Mouse (Mus musculus) midbrain, embryonic 16.5 days (tissue): ENCODE measurements at regions not wholly inside any gene's neighbourhood (a gene's known extent, or its start where the extent isn't known, plus 50 kb on each side); places are given as distances from the start of the nearest gene placed in this dataset.

Experiments used
- ATAC-seq: fragments of 200-750 bp; cut with Nextera tagmentation; 2 replicates; pipeline ENCODE4 v1.8.0; 2017; ENCODE audit warnings: moderate TSS enrichment
- H3K27ac ChIP-seq: fragments of 300-500 bp; sonication (generic); 2 replicates; pipeline ENCODE4 v1.5.1; 2014; ENCODE audit warnings: mild to moderate bottlenecking, low read length, mixed read lengths
- H3K27me3 ChIP-seq: fragments of 300-500 bp; sonication (generic); 2 replicates; pipeline ENCODE4 v1.6.1; 2014; ENCODE audit warnings: low read depth, low read length, mixed read lengths; ENCODE audit not compliant: control insufficient read depth, insufficient read depth
- H3K36me3 ChIP-seq: fragments of 300-500 bp; sonication (generic); 2 replicates; pipeline ENCODE4 v1.6.1; 2014; ENCODE audit warnings: mild to moderate bottlenecking, low read length, moderate library complexity, mixed read lengths; ENCODE audit not compliant: control insufficient read depth, insufficient read depth
- H3K4me1 ChIP-seq: fragments of 300-500 bp; sonication (generic); 2 replicates; pipeline ENCODE4 v1.6.1; 2014; ENCODE audit warnings: mild to moderate bottlenecking, low read length, mixed read lengths; ENCODE audit not compliant: control insufficient read depth, insufficient read depth
- H3K4me2 ChIP-seq: fragments of 300-500 bp; sonication (generic); 2 replicates; pipeline ENCODE4 v1.6.1; 2014; ENCODE audit warnings: mild to moderate bottlenecking, low read length, mixed read lengths
- H3K4me3 ChIP-seq: fragments of 300-500 bp; sonication (generic); 2 replicates; pipeline ENCODE4 v1.5.1; 2014; ENCODE audit warnings: low read depth, mild to moderate bottlenecking, low read length, moderate library complexity, mixed read lengths
- H3K9ac ChIP-seq: fragments of 300-500 bp; sonication (generic); 2 replicates; pipeline ENCODE4 v1.6.1; 2014; ENCODE audit warnings: low read depth, low read length, mixed read lengths
- H3K9me3 ChIP-seq: fragments of 300-500 bp; sonication (generic); replicated peaks from 2 replicates; pipeline ENCODE4 v1.6.1; 2014; ENCODE audit warnings: mild to moderate bottlenecking, low read length, mixed read lengths; ENCODE audit not compliant: control insufficient read depth, poor library complexity, severe bottlenecking
- WGBS: fragments of 180-500 bp; shearing (Covaris S2); extraction: QIAGEN DNeasy Blood & Tissue Kit; methylation state at CpG from one replicate; pipeline ENCODE4 v1.1.7; 2014; 5-methylcytosine and 5-hydroxymethylcytosine counted together

- Histone ChIP-seq H3K4me3 (no peak overlapping the region), H3K9ac (no peak overlapping the region), H3K27me3 (no peaks in the 10 kb centered on the region), H3K9me3 (no peaks in the 10 kb centered on the region), H3K4me1 (no peaks in the 10 kb centered on the region), H3K4me2 (no peak overlapping the region), H3K27ac (no peak overlapping the region), H3K36me3 (no peaks in the 10 kb centered on the region)
- 63% methylated on average over 2 of the region's 2 CpGs for WGBS
- no peak for ATAC-seq
These were observed 69.5 kb upstream of the Nwd2 start for GRCm38 (mm10) chr5:63579409-63579808.

- H3K9ac ChIP-seq: no peak overlapping the region
- H3K9me3 ChIP-seq: no peaks in the 10 kb centered on the region
- 92% methylated on average over 4 of the region's 4 CpGs for WGBS
- H3K4me3 ChIP-seq: no peak overlapping the region
- H3K27me3 ChIP-seq: no peaks in the 10 kb centered on the region
- no peak for ATAC-seq
- no peak overlapping the region for H3K27ac ChIP-seq
- no peaks in the 10 kb centered on the region for H3K36me3 ChIP-seq
- no peaks in the 10 kb centered on the region for H3K4me1 ChIP-seq
- H3K4me2 ChIP-seq: no peak overlapping the region
These were observed 61.9 kb upstream of the Nwd2 start for GRCm38 (mm10) chr5:63587051-63587450.

- 92% methylated on average over 4 of the region's 4 CpGs for WGBS
- ATAC-seq: no peak
- no peaks in the 10 kb centered on the region for H3K36me3 ChIP-seq
- H3K9ac ChIP-seq: no peak overlapping the region
- no peaks in the 10 kb centered on the region for H3K27me3 ChIP-seq
- no peak overlapping the region for H3K4me2 ChIP-seq
- H3K4me1 ChIP-seq: no peaks in the 10 kb centered on the region
- no peak overlapping the region for H3K27ac ChIP-seq
- H3K9me3 ChIP-seq: no peaks in the 10 kb centered on the region
- H3K4me3 ChIP-seq: no peak overlapping the region
These were observed 61.0 kb upstream of the Nwd2 start for GRCm38 (mm10) chr5:63587855-63588254.
